Mouse (Mus musculus) retina, embryonic 14.5 days (tissue): Measurements from ENCODE around the gene Cmtm1.
"Not testable (repeated sequence)": the region's sequence is repeated elsewhere in the genome, so short reads cannot be mapped to it uniquely, and the experiment has no call there.

ENCODE experiments used
- DNase-seq: peaks from one replicate; pipeline ENCODE4 v3.0.0-alpha.2; 2015; ENCODE audit warnings: low spot score

Cmtm1 gene

DNA sequence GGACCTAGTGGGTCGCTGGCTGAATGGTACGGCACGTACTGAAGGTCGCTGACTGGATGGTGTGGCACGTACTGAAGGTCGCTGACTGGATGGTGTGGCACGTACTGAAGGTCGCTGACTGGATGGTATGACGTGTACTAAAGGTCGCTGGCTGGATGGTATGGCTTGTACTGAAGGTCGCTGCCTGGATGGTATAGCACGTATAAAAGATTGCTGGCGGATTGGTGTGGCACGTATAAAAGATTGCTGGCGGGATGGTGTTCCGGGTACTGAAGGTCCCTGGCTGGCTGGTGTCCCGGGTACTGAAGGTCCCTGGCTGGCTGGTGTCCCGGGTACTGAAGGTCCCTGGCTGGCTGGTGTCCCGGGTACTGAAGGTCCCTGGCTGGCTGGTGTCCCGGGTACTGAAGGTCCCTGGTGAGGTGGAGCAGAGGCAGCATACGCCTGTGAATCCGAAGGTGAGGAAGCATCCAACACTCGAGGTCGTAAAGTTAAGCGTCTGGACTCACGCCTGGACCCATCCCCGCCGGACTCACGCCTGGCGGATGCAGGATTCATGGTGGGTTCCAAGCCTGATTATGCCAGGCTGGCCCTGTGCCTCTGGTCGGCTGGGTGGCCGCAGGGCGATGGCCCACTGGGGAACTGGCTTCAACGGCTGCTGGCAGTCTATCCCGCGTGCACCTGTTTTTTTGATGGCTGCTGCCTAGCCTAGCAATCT lies at the start of gene Cmtm1, which contains the start of gene Gm45711:
Gene Cmtm1 (minus strand): TSS at position 705 of the 715 bp plus-strand sequence.
Gene Gm45711 (minus strand): TSS at position 641 of the 715 bp plus-strand sequence.
- DNase-seq, result not testable (repeated sequence)

DNA sequence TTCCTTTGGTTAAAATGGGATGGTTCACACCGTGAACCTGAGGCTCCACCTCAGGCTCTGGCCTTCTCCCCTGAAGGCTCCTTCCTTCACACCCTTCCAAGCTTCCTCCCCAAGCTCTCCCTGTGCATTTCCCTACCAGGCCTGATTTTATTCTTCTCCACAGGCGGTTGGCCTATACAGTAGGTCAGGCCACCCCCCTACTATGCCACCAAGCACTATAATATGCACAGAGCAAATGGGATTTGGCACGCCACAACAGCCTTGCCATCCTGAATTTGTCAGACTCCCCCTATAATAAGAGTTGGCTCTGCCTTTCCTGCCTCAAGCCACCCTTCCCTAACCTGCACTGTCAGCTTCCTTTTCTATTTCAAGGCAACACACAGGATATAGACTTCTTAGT lies 48.7 kb upstream of the Cmtm1 start:
- peak; percentile 58 for DNase-seq

DNA sequence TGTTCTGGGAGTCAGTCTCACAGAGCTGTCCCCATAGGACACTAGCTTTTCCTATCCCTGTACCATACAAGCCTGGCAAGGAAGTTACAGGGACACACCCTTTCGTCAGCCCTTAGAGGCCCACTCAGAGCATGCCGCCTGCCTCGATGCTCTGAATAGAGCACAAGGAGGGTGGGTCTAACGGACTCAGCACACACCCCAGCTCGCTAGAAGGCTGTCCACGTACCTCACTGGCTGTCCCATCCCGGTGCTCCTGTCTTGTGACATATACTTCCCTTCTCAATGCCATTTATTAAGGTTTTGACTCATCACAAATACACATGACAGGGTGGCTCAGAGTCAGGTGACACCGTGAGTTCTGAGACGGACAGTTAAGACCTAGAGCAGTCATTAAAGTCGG lies 44.6 kb upstream of the Cmtm1 start:
- DNase-seq, result no peak

DNA sequence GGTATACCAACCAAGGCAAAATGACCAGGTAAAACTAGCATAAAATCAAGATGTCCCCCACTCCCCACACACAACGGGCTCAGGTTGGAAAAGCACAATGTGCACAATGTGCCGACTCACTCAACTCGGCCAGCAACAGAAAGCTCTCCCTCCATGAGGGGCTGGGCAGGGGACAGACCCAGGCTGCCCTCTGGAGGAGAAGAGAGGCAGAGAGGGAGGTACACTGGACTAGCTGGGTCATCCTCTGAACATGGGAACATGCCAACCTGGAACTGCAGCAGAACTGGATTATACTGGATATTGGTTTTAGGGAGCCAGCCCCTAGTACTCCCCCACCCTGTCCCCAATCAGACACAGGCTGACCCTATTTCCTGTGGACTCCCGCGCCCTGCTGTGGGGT lies 43.2 kb upstream of the Cmtm1 start:
- DNase-seq, result no peak

DNA sequence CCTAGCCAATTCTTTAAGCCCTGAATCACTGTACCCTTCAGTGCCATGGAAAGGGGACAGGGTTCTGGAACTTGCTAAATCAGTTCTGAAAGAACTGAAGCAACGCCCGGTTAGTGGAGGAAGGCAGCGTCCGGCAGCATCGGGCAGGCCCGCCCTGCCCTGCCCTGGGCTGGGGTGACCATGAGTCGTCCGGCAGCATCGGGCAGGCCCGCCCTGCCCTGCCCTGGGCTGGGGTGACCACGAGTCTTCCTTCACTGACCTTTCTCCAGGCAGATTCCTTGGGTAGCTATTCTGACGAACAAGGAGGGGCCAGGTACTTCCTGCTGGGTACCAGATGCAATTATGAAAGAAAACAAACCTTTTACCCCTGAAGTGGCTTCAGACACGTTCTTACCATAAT lies 40.1 kb upstream of the Cmtm1 start:
- DNase-seq, result no peak

DNA sequence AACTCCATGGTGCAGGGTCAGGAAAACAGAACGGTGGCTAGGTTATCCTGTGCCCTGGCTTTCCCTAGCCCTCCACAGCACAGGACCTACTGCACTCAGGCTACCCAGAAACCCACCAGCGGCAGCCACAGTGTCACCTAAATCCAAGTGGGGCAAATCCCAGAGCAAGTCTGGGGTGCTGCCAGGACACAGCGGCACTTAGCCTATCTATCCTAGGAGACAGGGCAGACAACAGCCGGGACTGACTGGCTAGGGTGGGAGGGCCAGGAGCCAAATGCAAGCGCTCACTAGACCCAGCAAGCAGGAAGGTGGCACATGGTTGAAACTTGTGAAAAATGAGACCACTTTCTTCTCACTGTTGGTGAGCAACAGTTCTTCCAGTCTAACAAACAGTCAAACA lies 39.0 kb upstream of the Cmtm1 start:
- DNase-seq, result no peak

DNA sequence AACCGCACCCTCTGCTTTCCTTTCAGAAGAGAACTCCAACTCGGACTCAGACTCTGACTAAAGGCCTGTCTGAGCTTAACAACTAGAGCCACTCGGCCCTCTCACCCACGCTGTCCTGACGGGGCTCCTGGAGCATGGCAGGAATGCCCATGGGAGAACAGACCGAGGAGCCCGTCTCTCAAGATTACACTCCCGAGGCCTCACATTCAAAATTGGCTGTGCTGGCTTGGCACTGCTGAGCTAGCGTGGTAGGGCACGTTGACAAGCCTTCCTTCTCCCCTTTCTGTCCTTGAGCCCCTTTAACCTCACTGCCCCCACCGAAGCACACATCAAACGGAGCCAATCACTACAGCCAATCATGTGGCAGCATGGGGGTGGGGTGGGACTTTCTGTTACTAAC lies 36.8 kb upstream of the Cmtm1 start:
- DNase-seq, result no peak

DNA sequence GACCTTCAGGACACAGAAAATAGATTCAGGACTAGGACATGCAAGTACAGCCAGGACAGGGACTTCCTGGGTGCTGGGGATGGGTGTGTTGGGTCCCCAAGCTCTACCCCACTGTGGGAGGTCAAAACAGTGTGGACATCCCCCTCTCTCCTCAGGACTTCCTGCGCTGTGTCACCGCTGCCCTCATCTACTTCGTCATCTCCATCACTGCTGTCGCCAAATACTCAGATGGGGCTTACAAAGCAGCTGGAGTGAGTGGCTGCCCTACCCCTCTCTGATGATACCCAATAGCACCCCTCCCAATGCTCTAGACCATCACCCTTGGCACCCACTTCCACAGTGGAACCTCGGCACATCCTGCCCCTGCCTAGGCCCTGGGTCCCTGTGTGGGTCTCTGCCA lies 34.7 kb upstream of the Cmtm1 start:
- no peak for DNase-seq

DNA sequence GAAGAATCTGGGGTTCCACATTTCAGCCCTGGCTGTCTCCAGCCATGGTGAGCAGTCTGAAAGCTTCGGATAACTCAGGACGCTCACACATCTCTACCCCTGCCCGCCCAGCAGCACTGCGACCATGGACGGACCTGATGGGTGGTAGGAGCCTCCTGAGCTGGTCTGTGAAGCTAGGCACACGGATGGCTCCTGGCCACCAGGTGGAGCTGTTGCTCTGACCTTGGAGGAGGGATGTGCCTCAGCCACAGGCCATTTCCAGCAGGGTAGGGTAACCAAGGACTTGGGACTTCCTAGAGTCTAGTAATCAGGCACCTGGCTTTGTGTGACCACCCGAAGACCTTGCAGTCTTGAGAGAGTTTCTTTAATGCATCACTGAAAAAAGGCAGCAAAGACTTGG lies 34.0 kb upstream of the Cmtm1 start:
- DNase-seq, result peak; percentile 95

DNA sequence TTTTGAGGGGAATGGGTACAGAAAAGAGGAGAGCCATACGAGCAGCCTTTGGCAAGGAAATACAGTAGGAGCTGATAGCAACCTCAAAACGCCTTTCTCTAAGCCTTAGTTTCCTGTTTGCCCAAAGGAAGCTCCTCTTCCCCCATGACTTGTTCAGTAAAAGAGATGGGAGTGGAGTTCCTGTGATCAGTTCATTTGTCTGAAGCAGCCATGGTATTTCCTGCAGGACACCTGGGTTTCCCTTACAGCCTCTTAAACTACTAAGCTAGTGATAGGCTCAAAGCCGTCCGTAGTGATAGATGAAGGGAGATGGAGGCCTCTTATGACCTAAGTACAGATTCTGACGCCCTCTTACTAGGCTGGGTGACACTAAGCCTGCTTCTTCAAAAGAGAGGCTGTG lies 32.5 kb upstream of the Cmtm1 start:
- DNase-seq, result no peak

DNA sequence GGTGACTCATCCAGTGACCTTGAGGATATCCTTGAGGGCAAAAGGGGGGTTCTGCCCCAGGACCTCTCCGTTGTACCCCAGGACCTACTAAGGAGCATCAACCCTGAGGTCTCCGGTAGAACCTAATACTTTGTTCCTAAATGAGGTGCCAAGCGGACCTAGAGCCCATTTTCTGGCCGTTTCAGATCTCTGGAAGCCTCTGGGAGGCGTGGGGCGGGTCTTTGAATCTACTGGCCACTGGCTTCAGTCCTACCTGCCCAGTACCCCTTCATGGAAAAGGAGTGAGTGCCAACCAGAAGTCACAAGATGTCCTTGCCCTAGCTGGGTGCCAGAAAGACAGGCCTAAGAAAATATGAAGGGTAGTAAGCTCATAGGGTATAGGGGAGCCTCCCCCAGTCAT lies 31.7 kb upstream of the Cmtm1 start:
- DNase-seq, result no peak

DNA sequence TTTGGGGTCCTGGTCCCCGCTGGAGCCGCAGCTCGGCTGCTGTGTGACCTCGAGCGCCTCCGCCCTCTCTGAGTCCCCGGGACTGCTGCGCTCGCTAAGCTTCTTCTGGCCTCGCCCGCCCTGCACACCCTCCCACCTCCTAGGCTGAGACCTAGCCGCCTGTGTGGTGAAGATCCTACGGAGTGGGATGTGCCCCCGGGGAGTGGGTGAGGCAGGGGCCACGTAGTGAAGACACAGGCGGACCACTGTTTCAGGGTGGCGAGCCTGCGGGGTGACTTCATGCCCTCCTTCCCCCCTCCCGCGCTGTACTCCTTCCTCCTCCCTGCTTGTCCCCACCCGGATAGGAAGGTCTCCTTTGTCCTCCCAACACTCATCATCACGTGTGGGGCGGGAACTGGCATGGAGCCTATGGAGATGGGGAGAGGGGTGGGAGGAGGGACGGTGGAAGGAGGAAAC lies 31.2 kb upstream of the Cmtm1 start:
- DNase-seq, result peak; percentile 71

DNA sequence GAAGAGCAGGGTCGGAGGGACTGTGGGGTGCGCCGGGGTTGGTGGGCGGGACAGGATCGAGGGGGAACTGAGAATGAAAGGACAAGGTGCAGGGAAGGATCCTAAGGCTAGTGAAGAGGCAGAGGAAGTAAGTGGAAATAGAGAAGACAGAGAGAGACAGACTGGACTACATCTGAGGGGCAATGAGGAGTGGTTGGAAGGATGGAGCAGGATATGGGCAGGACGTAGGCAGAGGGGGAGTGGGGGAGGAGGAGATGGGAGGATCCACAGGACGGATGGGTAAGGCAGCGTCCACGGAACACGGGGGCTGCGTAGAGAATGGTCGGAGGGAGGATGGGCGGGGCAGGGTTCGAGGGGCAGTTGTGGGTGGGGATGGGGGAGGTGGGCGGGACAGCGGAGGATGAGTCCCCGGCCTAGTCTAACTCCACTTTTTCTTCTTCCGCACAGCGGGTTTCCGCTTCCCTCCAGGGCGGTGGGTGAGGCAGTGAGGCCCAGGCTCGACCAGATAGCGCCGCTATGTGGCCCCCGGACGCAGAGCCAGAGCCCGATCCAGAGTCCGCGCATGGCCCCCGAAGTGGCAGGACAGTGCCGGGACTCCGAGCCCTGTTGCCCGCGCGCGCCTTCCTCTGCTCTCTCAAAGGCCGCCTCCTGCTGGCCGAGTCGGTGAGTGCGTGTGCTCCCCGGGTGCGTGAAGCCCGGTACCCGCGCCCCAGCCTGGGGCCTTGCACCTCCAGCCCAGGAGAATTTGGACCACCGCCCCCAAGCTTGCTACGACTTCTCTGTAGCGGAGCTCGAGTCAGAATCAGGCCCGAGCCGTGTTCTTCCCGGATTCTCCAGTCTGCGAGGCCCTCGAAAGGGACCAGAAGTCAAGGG lies 30.5 kb upstream of the Cmtm1 start:
- DNase-seq, result peak; percentile 81

DNA sequence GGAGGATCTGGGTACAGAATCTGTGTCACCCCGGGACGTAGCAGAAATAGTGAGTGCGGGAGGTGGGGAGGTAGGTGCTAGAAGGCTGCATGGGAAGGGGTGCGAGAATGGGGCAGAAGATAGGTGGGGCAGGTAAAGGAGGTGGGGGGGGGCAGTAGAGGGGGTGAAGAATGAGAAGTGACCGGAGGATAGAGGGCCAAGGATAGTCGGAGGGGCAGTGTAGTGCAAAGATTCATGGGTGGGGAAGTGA lies 30.0 kb upstream of the Cmtm1 start:
- no peak for DNase-seq

DNA sequence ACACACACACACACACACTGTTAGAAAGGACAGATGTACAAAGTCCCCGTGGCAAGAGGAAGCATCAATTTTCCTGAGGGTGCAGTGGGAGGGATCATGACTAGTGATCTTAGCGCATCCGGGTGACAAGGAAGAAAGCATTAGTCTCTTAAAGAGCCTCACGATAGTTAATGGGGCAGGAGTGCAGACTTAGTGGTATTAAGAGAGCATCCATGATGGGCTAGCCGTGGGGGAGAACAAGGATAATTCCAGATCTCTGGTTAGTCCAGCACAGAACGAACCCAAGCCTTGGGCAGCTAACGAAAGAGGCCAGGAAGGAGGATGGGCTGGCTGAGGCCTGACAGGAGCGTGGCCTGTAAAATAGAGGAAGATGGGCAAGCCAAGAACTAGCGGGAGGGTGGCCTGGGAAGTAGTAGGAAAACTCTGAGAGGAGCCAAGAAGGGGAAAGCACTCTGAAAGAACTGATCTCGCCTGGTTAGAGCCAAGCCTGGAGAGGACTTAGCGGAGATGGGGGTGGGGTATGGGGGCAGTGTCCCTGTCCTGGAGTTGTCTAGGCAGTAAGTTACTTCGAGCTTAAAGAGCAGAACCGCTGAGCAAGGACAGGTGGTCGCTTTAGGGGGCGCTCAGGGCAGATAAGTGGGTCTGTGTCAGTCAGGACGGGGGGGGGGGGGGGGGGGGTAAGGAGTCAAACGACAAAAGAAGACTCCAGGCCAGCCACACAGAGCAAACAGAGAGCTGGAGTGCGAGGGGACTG lies 29.5 kb upstream of the Cmtm1 start, which contains the start of gene Cmtm3:
Gene Cmtm3 (plus strand): TSS at position 182 of the 754 bp plus-strand sequence.
- no peak for DNase-seq

DNA sequence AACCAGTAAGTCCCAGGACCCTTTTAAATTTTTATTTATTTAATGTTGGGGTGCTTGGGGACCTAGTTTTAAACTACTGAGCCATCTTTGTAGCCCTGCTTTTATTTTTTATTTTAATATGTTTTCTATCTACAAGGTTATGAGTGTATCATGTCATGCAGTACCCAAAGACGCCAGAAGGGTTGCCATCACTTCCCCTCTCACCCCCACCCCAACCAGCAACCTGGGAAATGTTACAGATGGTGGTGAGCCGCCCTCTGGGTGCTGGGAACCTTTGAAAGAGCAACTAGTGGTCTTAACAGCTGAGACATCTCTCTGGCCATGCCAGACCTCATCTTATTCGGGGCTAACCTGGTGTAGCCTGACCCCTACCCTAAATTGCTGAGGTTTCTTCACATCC lies 27.9 kb upstream of the Cmtm1 start:
- DNase-seq, result no peak

DNA sequence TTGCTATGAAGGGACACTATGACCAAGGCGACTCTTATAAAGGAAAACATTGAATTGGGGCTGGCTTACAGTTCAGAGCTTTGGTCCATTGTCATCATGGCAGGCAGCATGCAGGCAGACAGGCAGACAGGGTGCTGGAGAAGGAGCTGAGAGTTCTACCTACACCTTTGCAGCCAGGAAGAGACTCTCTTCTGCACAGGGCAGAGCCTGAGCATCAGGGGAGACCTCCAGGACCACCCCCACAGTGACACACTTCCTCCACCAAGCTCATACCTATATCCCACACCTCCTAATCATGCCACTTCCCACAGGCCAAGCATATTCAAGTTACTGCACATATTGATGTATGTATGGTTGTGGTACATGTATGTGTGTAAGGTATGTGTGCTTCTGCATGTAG lies 26.9 kb upstream of the Cmtm1 start:
- DNase-seq, result no peak

DNA sequence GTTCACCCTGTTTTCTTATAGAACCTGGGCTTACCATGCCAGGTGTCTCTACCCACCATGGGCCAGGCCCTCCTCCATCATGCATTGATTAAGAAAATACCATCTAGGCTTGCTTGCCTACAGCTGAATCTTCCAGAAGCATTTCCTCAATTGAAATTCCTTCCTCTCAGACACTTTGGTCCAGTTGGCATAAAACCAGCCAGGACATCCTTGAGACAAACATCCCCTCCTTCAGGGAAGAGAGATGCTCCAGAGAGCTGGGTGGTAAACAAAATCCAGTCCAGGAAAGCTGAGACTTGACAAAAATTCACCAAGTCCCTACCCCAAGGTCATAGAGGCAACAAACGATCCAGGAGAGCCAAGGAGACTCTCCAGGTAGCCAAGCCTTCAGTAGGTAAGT lies 24.3 kb upstream of the Cmtm1 start:
- no peak for DNase-seq

DNA sequence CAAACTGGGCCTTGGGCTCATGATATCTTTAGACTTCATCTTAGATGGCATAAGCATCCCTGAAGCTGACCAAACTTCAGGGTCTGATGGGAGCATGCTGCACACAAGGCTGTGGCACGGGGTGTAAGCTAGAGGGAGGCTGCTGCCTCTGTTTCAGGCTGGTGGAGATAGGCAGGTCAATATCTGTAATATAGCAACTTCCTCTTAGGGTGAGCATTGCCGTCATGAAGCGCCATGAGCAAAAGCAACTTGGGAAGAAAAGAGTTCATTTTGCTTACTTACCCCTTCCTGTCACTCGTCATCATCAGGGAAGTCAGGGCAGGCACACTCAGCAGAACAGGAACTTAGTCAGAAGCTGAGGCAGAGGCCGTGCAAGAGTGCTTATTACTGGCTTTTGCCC lies 23.8 kb upstream of the Cmtm1 start:
- DNase-seq, result no peak

DNA sequence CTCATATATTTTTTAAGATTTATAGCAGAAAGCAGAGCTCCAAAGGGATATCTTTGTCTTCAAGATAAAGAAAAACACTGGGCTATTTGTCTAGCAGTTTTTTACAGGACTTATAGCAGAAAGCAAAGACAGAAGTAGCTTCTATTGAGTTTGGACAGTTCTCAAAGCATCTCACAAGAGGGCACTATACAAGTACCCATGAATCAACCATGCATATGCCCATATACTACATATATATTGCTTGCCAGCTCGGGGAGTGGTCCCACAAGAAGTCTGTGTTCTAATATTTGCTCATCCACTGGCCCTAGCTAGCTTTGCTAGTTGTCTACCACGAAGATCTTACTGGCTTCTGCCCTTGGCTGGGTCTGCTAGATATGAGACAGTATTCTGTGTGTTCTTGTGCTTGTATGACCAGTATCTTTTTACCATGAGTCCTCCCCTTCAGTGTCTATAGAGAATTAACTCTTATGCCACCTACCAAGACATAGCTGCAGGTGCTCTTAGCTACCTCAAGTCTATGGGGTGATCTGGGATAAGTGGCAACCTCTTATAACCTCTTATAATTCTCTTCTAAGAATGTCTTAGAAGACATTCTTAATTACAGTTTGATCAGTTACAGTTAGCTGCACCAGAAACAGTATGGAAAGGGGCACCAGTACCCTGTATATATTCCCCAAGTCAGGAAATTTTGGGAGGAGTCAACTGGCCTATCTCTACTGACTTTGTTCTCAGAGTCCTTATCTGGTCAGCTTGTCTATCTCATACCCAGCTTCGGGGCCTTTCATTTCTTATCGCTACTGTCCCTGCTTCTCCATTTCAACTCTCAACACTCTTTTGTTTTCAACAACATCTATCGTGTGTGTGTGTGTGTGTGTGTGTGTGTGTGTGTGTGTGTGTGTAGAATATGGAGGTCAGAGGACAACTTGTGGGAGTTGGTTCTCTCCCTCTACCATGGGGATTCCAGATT lies 23.0 kb upstream of the Cmtm1 start:
- no peak for DNase-seq

DNA sequence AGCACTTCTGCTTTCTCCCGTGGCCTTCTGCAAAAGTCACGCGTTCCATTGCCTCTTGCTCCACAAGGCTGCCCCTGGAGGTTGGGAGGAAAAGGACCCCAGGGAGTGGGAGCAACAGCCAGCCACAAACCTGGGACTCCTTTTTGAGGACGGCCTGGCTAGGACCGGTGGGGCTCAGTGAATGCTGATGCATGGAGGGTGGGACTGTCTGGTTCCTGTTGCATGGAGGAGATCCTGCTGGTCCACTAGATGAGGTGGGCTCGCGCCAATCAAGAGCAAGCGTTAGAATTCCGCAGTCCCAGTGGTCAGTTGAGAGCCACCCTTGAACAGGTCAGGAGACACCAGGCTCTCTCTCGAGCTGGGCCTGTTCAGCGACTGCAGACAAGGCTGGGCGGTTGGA lies 12.0 kb upstream of the Cmtm1 start, which contains the start of gene Cmtm2b:
Gene Cmtm2b (plus strand): TSS at position 301 of the 400 bp plus-strand sequence.
- DNase-seq, result not testable (repeated sequence)
